ENCODE assay signal across 8 mouse cellular contexts in the genomic region with DNA sequence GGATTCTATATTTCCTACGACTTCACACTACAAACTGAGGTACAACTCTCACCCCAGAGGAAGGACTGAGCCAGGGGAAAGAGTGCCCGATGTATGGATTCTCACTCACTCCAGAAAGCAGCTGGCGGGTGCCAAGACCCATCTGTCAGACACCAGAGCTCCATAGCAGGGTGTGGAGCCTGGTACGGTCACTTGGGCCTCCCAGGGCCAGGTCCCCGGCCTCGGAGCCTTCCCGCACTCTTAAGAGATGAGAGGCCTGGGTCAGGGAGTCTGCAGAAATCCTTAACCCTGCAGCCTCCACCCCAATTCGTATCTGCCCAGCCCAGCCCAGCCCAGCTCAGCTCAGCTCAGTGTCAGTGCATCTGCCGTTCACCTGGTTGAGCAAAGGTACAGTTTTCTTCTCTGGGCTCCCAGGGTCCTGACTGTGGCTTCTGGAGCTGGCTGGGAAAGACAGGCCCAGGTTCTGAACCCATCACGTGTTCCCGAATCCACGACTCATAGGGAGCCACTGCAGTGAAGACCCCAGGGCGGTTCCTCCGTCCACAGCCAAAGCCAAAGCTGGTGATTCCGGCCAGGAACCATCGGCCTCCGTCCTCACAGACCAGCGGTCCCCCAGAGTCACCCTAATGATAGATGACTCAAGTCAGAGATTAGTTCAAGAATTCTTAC. TPM values are rescaled to one million over a fixed set of nuclear protein-coding genes. Genes with fewer than 3 reads are reported as not detected.
DNase-seq lines count a peak whose midpoint lies in the region; ATAC-seq and TF ChIP-seq lines count a peak whose summit lies in the region.

No protein-coding gene starts in this region.

- TF ChIP-seq CTCF in cerebellum, adult 2 months (IDR thresholded peaks at IDR 0.05; ENCODE audit: borderline replicate concordance, insufficient read depth, low read depth, low read length) = no peak

- TF ChIP-seq POLR2A in cerebellum, adult 2 months (IDR thresholded peaks at IDR 0.05; ENCODE audit: borderline replicate concordance, insufficient read depth, low read length) = no peak

- H3K9ac ChIP-seq in limb, embryonic 13.5 days = peak overlapping the region; percentile 88
- peak overlapping the region; percentile 69 for H3K9ac ChIP-seq in stomach, embryonic 14.5 days (replicated peaks; ENCODE audit: low read depth, low read length)

- peak overlapping the region; percentile 83 for H3K4me2 ChIP-seq in limb, embryonic 13.5 days (replicated peaks)
- H3K4me2 ChIP-seq in stomach, embryonic 14.5 days (replicated peaks; ENCODE audit: low read depth, low read length) = peak overlapping the region; percentile 97

- no peaks in the 10 kb centered on the region for H3K4me1 ChIP-seq in cerebellum, adult 2 months (ENCODE audit: control insufficient read depth, insufficient read depth, low read length)
- peaks cover 16% of the 10 kb centered on the region for H3K4me1 ChIP-seq in limb, embryonic 13.5 days
- H3K4me1 ChIP-seq in stomach, embryonic 14.5 days (ENCODE audit: control insufficient read depth, insufficient read depth, low read length) = peaks cover 26% of the 10 kb centered on the region

- no peaks in the 10 kb centered on the region for H3K36me3 ChIP-seq in limb, embryonic 13.5 days
- H3K36me3 ChIP-seq in stomach, embryonic 14.5 days (ENCODE audit: control insufficient read depth, insufficient read depth, low read length) = no peaks in the 10 kb centered on the region

- peak overlapping the region; percentile 74 for H3K27ac ChIP-seq in cerebellum, adult 2 months (ENCODE audit: insufficient read depth, low read length)
- no peak overlapping the region for H3K27ac ChIP-seq in limb, embryonic 13.5 days
- H3K27ac ChIP-seq in stomach, embryonic 14.5 days (ENCODE audit: low read length) = no peak overlapping the region

- H3K4me3 ChIP-seq in cerebellum, adult 2 months (replicated peaks; ENCODE audit: insufficient read depth, low read depth, low read length) = peak overlapping the region; percentile 68
- peak overlapping the region; percentile 73 for H3K4me3 ChIP-seq in limb, embryonic 13.5 days
- H3K4me3 ChIP-seq in stomach, embryonic 14.5 days (ENCODE audit: low read depth, low read length) = peak overlapping the region; percentile 63

- DNase-seq in cerebellum, adult 2 months = peak; percentile 39 to 45
- no peak for DNase-seq in cerebellum, adult 18-20 months
- DNase-seq in retina, postnatal 1 day = peak; percentile 19
- no peak for DNase-seq in retina, embryonic 14.5 days (ENCODE audit: low spot score)
- no peak for DNase-seq in adrenal gland, adult 2 months
- DNase-seq in urinary bladder, postnatal 4 days (ENCODE audit: low spot score in 2 of 2) = no peak

- WGBS in cerebellum, adult 2 months = 43% methylated on average over 18 of the region's 18 CpGs
- 57% methylated on average over 18 of the region's 18 CpGs for WGBS in limb, embryonic 13.5 days
- WGBS in stomach, embryonic 14.5 days = 52% methylated on average over 18 of the region's 18 CpGs

- no peaks in the 10 kb centered on the region for H3K27me3 ChIP-seq in cerebellum, adult 2 months (ENCODE audit: control insufficient read depth, insufficient read depth, low read length)
- H3K27me3 ChIP-seq in limb, embryonic 13.5 days = no peaks in the 10 kb centered on the region
- H3K27me3 ChIP-seq in stomach, embryonic 14.5 days (ENCODE audit: control insufficient read depth, insufficient read depth, low read length) = no peaks in the 10 kb centered on the region

- no peak for ATAC-seq in limb, embryonic 13.5 days (ENCODE audit: low FRiP score, low read depth)
- no peak for ATAC-seq in stomach, embryonic 14.5 days (ENCODE audit: insufficient number of reproducible peaks, insufficient read depth, low FRiP score, low read depth)

- no peaks in the 10 kb centered on the region for H3K9me3 ChIP-seq in limb, embryonic 13.5 days
- H3K9me3 ChIP-seq in stomach, embryonic 14.5 days (ENCODE audit: control insufficient read depth, low read depth, low read length) = no peaks in the 10 kb centered on the region

RNA-seq across cellular contexts. Expression of gene Prss8, which starts 6.4 kb away (rescaled TPM):
- polyA plus RNA-seq in cerebellum, adult 2 months (2012; rRNA removed) = 0.06 and 0.08 TPM in 2 replicates
- 4.4 and 5.7 TPM in 2 replicates for polyA plus RNA-seq in limb, embryonic 13.5 days (2015; fragmentation: Nextera tagmentation; extraction: Ambion mirVana)
- polyA plus RNA-seq in stomach, embryonic 14.5 days (2014; fragmentation: Nextera tagmentation; extraction: Ambion mirVana) = 48.2 and 55.5 TPM in 2 replicates
- total RNA-seq in adrenal gland, adult 2 months (2021) = under 1 TPM in 1 of 2 experiments, not detected in 1; 0.24 TPM
- polyA plus RNA-seq in adrenal gland, adult 2 months (2012; rRNA removed) = 0.07 and 0.38 TPM in 2 replicates

RNA-seq across cellular contexts. Expression of gene Prss36, which starts 10.2 kb away (rescaled TPM):
- polyA plus RNA-seq in cerebellum, adult 2 months (2012; rRNA removed) = 15.9 and 18.9 TPM in 2 replicates
- 9.6 and 11.9 TPM in 2 replicates for polyA plus RNA-seq in limb, embryonic 13.5 days (2015; fragmentation: Nextera tagmentation; extraction: Ambion mirVana)
- polyA plus RNA-seq in stomach, embryonic 14.5 days (2014; fragmentation: Nextera tagmentation; extraction: Ambion mirVana) = 8.2 and 8.5 TPM in 2 replicates
- total RNA-seq in adrenal gland, adult 2 months (2021) = 1 to 10 TPM; 8.2 to 9.4 TPM
- 24.8 and 27.8 TPM in 2 replicates for polyA plus RNA-seq in adrenal gland, adult 2 months (2012; rRNA removed)

RNA-seq across cellular contexts. Expression of gene Kat8, which starts 24.0 kb away (rescaled TPM):
- 49.1 and 50.0 TPM in 2 replicates for polyA plus RNA-seq in cerebellum, adult 2 months (2012; rRNA removed)
- 44.2 and 47.8 TPM in 2 replicates for polyA plus RNA-seq in limb, embryonic 13.5 days (2015; fragmentation: Nextera tagmentation; extraction: Ambion mirVana)
- 40.3 and 43.0 TPM in 2 replicates for polyA plus RNA-seq in stomach, embryonic 14.5 days (2014; fragmentation: Nextera tagmentation; extraction: Ambion mirVana)
- 10 to 100 TPM; 24.6 to 27.1 TPM for total RNA-seq in adrenal gland, adult 2 months (2021)
- polyA plus RNA-seq in adrenal gland, adult 2 months (2012; rRNA removed) = 10.6 and 10.9 TPM in 2 replicates

RNA-seq across cellular contexts. Expression of gene Fus, which starts 30.9 kb away (rescaled TPM):
- polyA plus RNA-seq in cerebellum, adult 2 months (2012; rRNA removed) = 451 and 486 TPM in 2 replicates
- 542 and 587 TPM in 2 replicates for polyA plus RNA-seq in limb, embryonic 13.5 days (2015; fragmentation: Nextera tagmentation; extraction: Ambion mirVana)
- polyA plus RNA-seq in stomach, embryonic 14.5 days (2014; fragmentation: Nextera tagmentation; extraction: Ambion mirVana) = 71.4 and 72.4 TPM in 2 replicates
- total RNA-seq in adrenal gland, adult 2 months (2021) = 100 to 1,000 TPM; 176 to 229 TPM
- 139 and 145 TPM in 2 replicates for polyA plus RNA-seq in adrenal gland, adult 2 months (2012; rRNA removed)

RNA-seq across cellular contexts. Expression of gene Bckdk, which starts 32.5 kb away (rescaled TPM):
- polyA plus RNA-seq in cerebellum, adult 2 months (2012; rRNA removed) = 69.7 and 71.5 TPM in 2 replicates
- polyA plus RNA-seq in limb, embryonic 13.5 days (2015; fragmentation: Nextera tagmentation; extraction: Ambion mirVana) = 84.9 and 85.3 TPM in 2 replicates
- 152 TPM in 2 replicates for polyA plus RNA-seq in stomach, embryonic 14.5 days (2014; fragmentation: Nextera tagmentation; extraction: Ambion mirVana)
- 100 to 1,000 TPM; 122 to 138 TPM for total RNA-seq in adrenal gland, adult 2 months (2021)
- polyA plus RNA-seq in adrenal gland, adult 2 months (2012; rRNA removed) = 164 and 166 TPM in 2 replicates

Comparison
In these comparisons a context has a peak if more than half of its experiments do, and no peak if none do; other contexts are left out.
1. DNase-seq: peak in cerebellum, adult 2 months (2 of 2) and retina, postnatal 1 day (single experiment); none in cerebellum, adult 18-20 months (0 of 2), retina, embryonic 14.5 days (single experiment), adrenal gland, adult 2 months (single experiment) and urinary bladder, postnatal 4 days (0 of 2).
2. Peak in every context shown above with its lines, with median percentiles within 50 percentile points of each other: H3K4me3 ChIP-seq.